ENCODE assay signal across 23 mouse cellular contexts in genomic region chr5:150036286-150036685, GRCm38 (mm10). TPM values are rescaled to one million over a fixed set of nuclear protein-coding genes. Genes with fewer than 3 reads are reported as not detected.
DNase-seq lines count a peak whose midpoint lies in the region; ATAC-seq lines count a peak whose summit lies in the region.
"Had no signal": no experiment of that assay in that cellular context is flagged by ENCODE, and none has a peak within 500 bp of the region (broad histone marks: within the 10 kb centered on the region; RNA-seq: fewer than 3 reads in every experiment).

No protein-coding gene starts in this region.

- H3K36me3 ChIP-seq in heart, embryonic 11.5 days (ENCODE audit: control insufficient read depth, insufficient read depth, low read length), result no peaks in the 10 kb centered on the region
- H3K36me3 ChIP-seq in intestine, embryonic 15.5 days, result no peaks in the 10 kb centered on the region
- H3K36me3 ChIP-seq: embryonic facial prominence, embryonic 15.5 days; forebrain, embryonic 12.5 days; hindbrain, embryonic 15.5 days had no signal

- peaks cover 10% of the 10 kb centered on the region for H3K4me1 ChIP-seq in heart, embryonic 11.5 days (ENCODE audit: control insufficient read depth, insufficient read depth, low read length)
- H3K4me1 ChIP-seq in intestine, embryonic 15.5 days (replicated peaks), result 0 out of 2 replicates have a peak, but pooled peaks cover 8% of the 10 kb centered on the region

- no peak overlapping the region for H3K4me3 ChIP-seq in heart, embryonic 11.5 days (ENCODE audit: low read depth, low read length)
- H3K4me3 ChIP-seq in intestine, embryonic 15.5 days (replicated peaks), result no peak overlapping the region
- H3K4me3 ChIP-seq: embryonic facial prominence, embryonic 15.5 days; erythroblast, embryonic 14.5 days; forebrain, embryonic 12.5 days; hindbrain, embryonic 15.5 days had no signal

- no peak overlapping the region for H3K27ac ChIP-seq in heart, embryonic 11.5 days (ENCODE audit: low read depth, low read length)
- H3K27ac ChIP-seq in intestine, embryonic 15.5 days, result no peak overlapping the region
- H3K27ac ChIP-seq: embryonic facial prominence, embryonic 15.5 days; forebrain, embryonic 12.5 days; hindbrain, embryonic 15.5 days had no signal

- WGBS in heart, embryonic 11.5 days (ENCODE audit: insufficient replicate concordance), result 82% methylated on average over 8 of the region's 8 CpGs
- 84% methylated on average over 8 of the region's 8 CpGs for WGBS in intestine, embryonic 15.5 days

- intact Hi-C loops in heart, postnatal 10 days (cut with DNase I), result no loop called here
- intact Hi-C loops in heart, postnatal 14 days (cut with DNase I), result no loop called here

- H3K27me3 ChIP-seq in heart, embryonic 11.5 days (ENCODE audit: control insufficient read depth, insufficient read depth, low read length), result no peaks in the 10 kb centered on the region
- no peaks in the 10 kb centered on the region for H3K27me3 ChIP-seq in intestine, embryonic 15.5 days (replicated peaks)
- H3K27me3 ChIP-seq: embryonic facial prominence, embryonic 15.5 days; forebrain, embryonic 12.5 days; hindbrain, embryonic 15.5 days had no signal

- H3K4me2 ChIP-seq in heart, embryonic 11.5 days, result no peak overlapping the region
- H3K4me2 ChIP-seq in intestine, embryonic 15.5 days (replicated peaks), result no peak overlapping the region
- H3K4me2 ChIP-seq: embryonic facial prominence, embryonic 15.5 days; forebrain, embryonic 12.5 days; hindbrain, embryonic 15.5 days had no signal

- peak; percentile 46 to 52 for DNase-seq in heart, adult 18-20 months
- peak; percentile 29 to 47 for DNase-seq in heart, postnatal 10 days
- peak; percentile 39 to 46 for DNase-seq in heart, postnatal 14 days
- no peak for DNase-seq in layer of hippocampus, postnatal 25 days (ENCODE audit: extremely low spot score in 1 of 2, low spot score in 1 of 2)
- DNase-seq in right cerebral cortex, postnatal 36 days (ENCODE audit: low spot score in 2 of 2), result no peak
- DNase-seq in Muller cell, postnatal 12 days (ENCODE audit: inconsistent ontology term), result no peak
- DNase-seq: adrenal gland, postnatal 10 days; cerebellum, adult 11 months; cerebellum, adult 8-10 months; cerebellum, postnatal 14 days; embryo, embryonic 11 days; gastrocnemius, postnatal 25 days; kidney, adult 18-20 months had no signal

- H3K9ac ChIP-seq in heart, embryonic 11.5 days (ENCODE audit: low read depth, low read length), result no peak overlapping the region
- H3K9ac ChIP-seq in intestine, embryonic 15.5 days, result no peak overlapping the region
- H3K9ac ChIP-seq: embryonic facial prominence, embryonic 15.5 days; forebrain, embryonic 12.5 days; hindbrain, embryonic 15.5 days had no signal

- no peak for ATAC-seq in heart, embryonic 11.5 days (replicated peaks; ENCODE audit: insufficient number of reproducible peaks, low FRiP score, low TSS enrichment)
- ATAC-seq in intestine, embryonic 15.5 days, result 0 out of 2 replicates have a peak, but pooled peaks have one; percentile 21
- ATAC-seq: forebrain, embryonic 16.5 days had no signal

- no peaks in the 10 kb centered on the region for H3K9me3 ChIP-seq in heart, embryonic 11.5 days (replicated peaks; ENCODE audit: control insufficient read depth, low read length)
- no peaks in the 10 kb centered on the region for H3K9me3 ChIP-seq in intestine, embryonic 15.5 days
- H3K9me3 ChIP-seq: embryonic facial prominence, embryonic 15.5 days; forebrain, embryonic 12.5 days; hindbrain, embryonic 15.5 days had no signal

RNA-seq across cellular contexts. Expression of gene Rxfp2, which starts 17.8 kb away (rescaled TPM):
- total RNA-seq in heart, adult 18-20 months (2021), result not detected
- 0.37 and 0.62 TPM in 2 replicates for polyA plus RNA-seq in heart, embryonic 11.5 days (2014; fragmentation: Nextera tagmentation; extraction: Ambion mirVana)
- total RNA-seq in heart, postnatal 10 days (2021), result not detected
- total RNA-seq in heart, postnatal 14 days (2021), result not detected
- 0.38 and 0.44 TPM in 2 replicates for polyA plus RNA-seq in intestine, embryonic 15.5 days (2015; fragmentation: Nextera tagmentation; extraction: Ambion mirVana)
- total RNA-seq in layer of hippocampus, postnatal 25 days (2021), result not detected
- total RNA-seq: adrenal gland, postnatal 10 days; common myeloid progenitor, adult 5-6 weeks; ES-E14; gastrocnemius, postnatal 25 days; granulocyte monocyte progenitor cell, adult 5-6 weeks had no signal
- polyA plus RNA-seq: erythroblast, embryonic 14.5 days had no signal

Comparison
In these comparisons a context has a peak if more than half of its experiments do, and no peak if none do; other contexts are left out.
1. DNase-seq: peak in heart, adult 18-20 months (2 of 2), heart, postnatal 10 days (2 of 2) and heart, postnatal 14 days (2 of 2); none in layer of hippocampus, postnatal 25 days (0 of 2), right cerebral cortex, postnatal 36 days (0 of 2) and Muller cell, postnatal 12 days (single experiment).